Mouse (Mus musculus): ENCODE results near the gene Pcx.
"Not testable (repeated sequence)": the region's sequence is repeated elsewhere in the genome, so short reads cannot be mapped to it uniquely, and the experiment has no call there.

Pcx gene

GRCm38 (mm10) chr19:4559588-4559987 is 49.3 kb downstream of the Pcx start:
- ChIA-PET POLR2A (no interaction called here), CTCF (no interaction called here)

GRCm38 (mm10) chr19:4560205-4560604 is 49.9 kb downstream of the Pcx start:
- POLR2A ChIA-PET = no interaction called here
- CTCF ChIA-PET = no interaction called here

DNA sequence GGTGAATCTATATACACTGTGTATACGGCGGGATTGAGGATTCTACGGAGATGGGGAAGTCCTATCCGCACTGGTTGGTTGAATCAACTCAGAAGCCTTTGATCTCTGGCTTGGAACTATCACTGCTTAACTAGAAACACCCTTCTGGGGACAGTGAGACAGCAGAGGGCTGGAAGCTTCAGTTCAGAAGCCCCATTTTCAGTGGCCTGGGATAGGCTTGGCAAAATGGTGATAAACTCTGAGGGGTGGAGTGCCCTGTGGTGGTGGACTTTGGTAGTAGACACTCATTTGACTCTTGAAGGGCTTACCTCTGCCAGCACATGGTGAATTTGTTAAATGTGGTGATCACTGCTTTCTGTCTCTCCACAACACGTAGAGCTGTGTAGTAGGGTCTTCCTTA is 55.4 kb downstream of the Pcx start:
- CTCF ChIA-PET = no interaction called here

GRCm38 (mm10) chr19:4566880-4567279 is 56.6 kb downstream of the Pcx start:
- ChIA-PET POLR2A (interaction anchor here in 1 of 4 experiments (0.8 to 1.3 kb wide), 2 partner anchors 57 to 78 kb away, joined by 3 read pairs; partner anchors contain the start of gene Pcx), CTCF (interaction anchor here in 1 of 4 experiments (0.6 kb wide), 1 partner anchor 583 kb away, joined by 4 read pairs; no protein-coding TSS in a partner anchor)

More for the DNA sequence above, 55.4 kb downstream of the Pcx start:
- POLR2A ChIA-PET = no interaction called here

GRCm38 (mm10) chr19:4567665-4568064 is 57.4 kb downstream of the Pcx start:
- POLR2A ChIA-PET = interaction anchor here in 2 of 4 experiments (0.5 to 3.6 kb wide), 6 partner anchors 57 to 676 kb away, joined by 3 to 13 read pairs (median 3); partner anchors contain the start of gene Pcx (in 2 of the 2)
- CTCF ChIA-PET = interaction anchor here in 2 of 4 experiments (0.6 to 1.0 kb wide), 3 partner anchors 572 to 781 kb away, joined by 3 to 5 read pairs (median 4); no protein-coding TSS in a partner anchor

DNA sequence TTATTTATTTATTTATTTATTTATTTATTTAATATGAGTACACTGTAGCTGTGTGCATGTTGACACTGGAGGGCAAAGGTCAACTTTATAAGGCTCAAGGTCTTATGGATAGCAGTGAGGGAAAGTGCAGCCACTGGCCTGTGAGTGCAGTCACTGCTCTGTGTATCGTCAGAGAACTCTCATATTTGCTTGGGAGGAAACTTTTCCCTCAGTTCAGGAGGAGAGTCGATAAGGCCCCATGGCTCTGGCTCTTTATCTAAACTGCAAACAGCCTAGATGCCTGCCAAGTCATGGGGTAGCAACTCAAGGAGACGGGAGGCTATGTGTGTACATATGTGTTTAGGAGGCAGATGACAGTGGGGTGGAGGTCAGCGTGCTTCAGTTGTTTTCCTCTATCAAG is 58.6 kb downstream of the Pcx start:
- POLR2A ChIA-PET = interaction anchor here in 2 of 4 experiments (0.9 to 3.6 kb wide), 2 partner anchors 19 to 59 kb away, joined by 3 to 13 read pairs; partner anchors contain the start of gene Pcx (in 1 of the 2)
- CTCF ChIA-PET = interaction anchor here in 1 of 4 experiments (1.7 kb wide), 1 partner anchor 113 kb away, joined by 3 read pairs; no protein-coding TSS in a partner anchor

DNA sequence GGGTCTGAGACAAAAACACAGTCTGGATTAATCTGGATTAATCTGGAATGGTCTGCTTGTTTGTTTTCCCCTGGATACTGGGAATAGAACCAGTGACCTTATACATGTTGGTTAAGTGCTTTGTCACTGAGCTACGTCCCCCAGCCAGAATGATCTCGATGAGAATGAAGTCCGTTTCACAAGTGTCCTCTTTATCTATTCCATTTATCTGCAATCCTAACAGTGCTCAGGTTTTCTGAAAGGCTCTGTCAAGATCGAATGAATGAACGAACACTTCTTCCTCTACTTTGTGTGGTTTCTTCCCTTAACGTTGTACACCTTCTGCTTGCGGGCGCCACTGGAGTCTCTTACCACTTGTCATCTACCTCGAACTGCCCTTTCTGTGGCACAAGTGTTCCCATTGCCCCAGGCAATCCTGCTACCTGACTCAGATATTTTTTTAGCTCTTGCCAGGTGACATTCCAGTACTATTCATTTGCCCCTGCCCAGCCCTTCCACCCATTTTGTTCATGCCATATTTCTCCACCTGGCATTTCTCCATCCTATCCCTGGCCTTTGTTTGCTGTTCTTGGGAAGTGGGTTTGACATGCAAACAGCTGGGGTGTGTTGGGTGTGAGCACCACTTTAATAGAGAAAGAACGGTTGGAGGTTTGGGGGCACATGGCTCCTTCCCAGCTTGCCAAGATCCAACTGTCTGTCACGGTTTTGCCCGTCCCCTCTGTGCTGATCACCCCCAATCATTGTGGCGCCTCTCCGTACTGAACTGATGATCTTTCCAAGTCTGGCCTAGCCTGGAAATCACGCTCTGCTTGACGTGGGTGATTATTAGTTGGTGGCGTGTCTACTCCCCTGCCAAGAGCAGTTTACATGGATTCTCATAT is 59.3 kb downstream of the Pcx start:
- ChIA-PET POLR2A (interaction anchor here in 3 of 4 experiments (0.6 to 3.6 kb wide), 7 partner anchors 15 to 392 kb away, joined by 3 to 13 read pairs (median 3); partner anchors contain the start of genes Mrpl11 (in 1 of the 3) and Pcx (in 1 of the 3)), CTCF (interaction anchor here in 2 of 4 experiments (1.4 to 1.7 kb wide), 2 partner anchors 72 to 114 kb away, joined by 3 to 4 read pairs; no protein-coding TSS in a partner anchor)

- ChIA-PET CTCF (interaction anchor here in 2 of 4 experiments (1.4 to 1.7 kb wide), 2 partner anchors 73 to 114 kb away, joined by 3 to 4 read pairs; no protein-coding TSS in a partner anchor), POLR2A (interaction anchor here in 3 of 4 experiments (0.6 to 3.6 kb wide), 7 partner anchors 14 to 392 kb away, joined by 3 to 13 read pairs (median 3); partner anchors contain the start of genes Mrpl11 (in 1 of the 3) and Pcx (in 1 of the 3))
These were observed 60.0 kb downstream of the Pcx start for GRCm38 (mm10) chr19:4570237-4570613.

DNA sequence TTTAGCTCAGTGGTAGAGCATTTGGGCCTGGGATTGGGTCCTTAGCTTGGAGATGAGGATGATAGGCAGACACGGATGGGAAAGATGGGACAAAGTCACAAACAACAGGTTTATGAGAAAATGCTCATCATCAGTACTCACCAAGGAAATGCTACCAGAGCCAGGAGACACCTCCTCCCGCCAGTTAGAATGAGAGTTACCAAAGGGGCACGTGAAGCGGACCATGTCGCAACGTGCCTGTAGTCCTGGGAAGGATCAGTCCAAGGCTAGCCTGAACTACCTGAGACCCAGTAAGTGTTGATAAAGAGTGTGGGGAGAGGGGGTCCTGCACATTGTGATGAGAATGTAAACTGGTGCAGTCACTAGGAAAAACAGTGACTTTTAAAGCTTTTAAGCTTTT is 60.5 kb downstream of the Pcx start:
- POLR2A ChIA-PET = interaction anchor here in 3 of 4 experiments (1.0 to 3.6 kb wide), 4 partner anchors 13 to 144 kb away, joined by 3 to 13 read pairs (median 4); partner anchors contain the start of gene Pcx (in 1 of the 3)
- CTCF ChIA-PET = interaction anchor here in 1 of 4 experiments (1.4 kb wide), 1 partner anchor 73 kb away, joined by 4 read pairs; no protein-coding TSS in a partner anchor

GRCm38 (mm10) chr19:4571658-4572057 is 61.4 kb downstream of the Pcx start:
- ChIA-PET POLR2A (interaction anchor here in 1 of 4 experiments (1.4 kb wide), 1 partner anchor 62 kb away, joined by 4 read pairs; the partner anchor contains the start of gene Pcx), CTCF (interaction anchor here in 2 of 4 experiments (0.7 to 1.3 kb wide), 2 partner anchors 43 to 74 kb away, joined by 4 read pairs; no protein-coding TSS in a partner anchor)

DNA sequence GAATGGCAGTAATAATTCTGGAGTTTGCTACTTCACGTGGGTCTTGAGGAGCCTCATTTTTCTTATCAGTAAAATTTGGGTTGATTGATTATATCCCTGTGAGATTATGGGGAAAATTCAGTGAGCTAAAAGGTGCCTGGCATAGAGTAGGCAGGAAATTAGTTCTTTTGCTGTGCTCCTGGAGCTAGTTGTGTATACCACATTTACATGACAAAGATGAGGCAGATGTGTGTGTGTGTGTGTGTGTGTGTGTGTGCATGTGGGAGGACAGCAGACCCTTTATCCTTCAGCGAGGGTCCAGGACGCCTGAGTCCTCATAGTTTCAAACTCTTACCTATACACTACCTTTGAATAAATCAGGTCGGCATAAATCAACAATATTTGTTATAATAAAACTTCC is 61.8 kb downstream of the Pcx start:
- CTCF ChIA-PET = interaction anchor here in 2 of 4 experiments (0.7 to 1.3 kb wide), 2 partner anchors 44 to 75 kb away, joined by 4 read pairs; no protein-coding TSS in a partner anchor
- POLR2A ChIA-PET = interaction anchor here in 1 of 4 experiments (1.4 kb wide), 1 partner anchor 62 kb away, joined by 4 read pairs; the partner anchor contains the start of gene Pcx

DNA sequence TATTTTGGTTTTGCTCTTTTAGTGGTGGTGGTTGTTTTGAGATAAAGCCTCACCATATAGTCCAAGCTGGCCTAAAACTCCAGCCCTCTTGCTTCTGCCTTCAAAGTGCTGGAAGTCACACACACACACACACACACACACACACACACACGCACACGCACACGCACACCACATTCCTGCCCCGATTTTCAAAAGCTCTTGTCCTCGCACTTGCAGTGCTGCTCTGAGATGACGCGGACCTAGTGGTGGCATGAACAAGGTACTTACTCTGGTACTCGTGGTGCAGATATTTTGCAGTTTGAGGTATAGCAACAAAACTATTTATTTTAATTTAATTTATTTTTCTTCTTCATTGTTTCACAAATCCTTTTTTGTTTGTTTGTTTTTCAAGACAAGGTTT is 62.2 kb downstream of the Pcx start:
- POLR2A ChIA-PET = interaction anchor here in 1 of 4 experiments (1.4 to 1.5 kb wide), 2 partner anchors 53 to 62 kb away, joined by 4 read pairs; partner anchors contain the start of genes Pcx and Rce1
- CTCF ChIA-PET = interaction anchor here in 1 of 4 experiments (1.3 kb wide), 1 partner anchor 75 kb away, joined by 4 read pairs; no protein-coding TSS in a partner anchor

GRCm38 (mm10) chr19:4573241-4573640 is 63.0 kb downstream of the Pcx start:
- CTCF ChIA-PET = no interaction called here
- POLR2A ChIA-PET = interaction anchor here in 1 of 4 experiments (1.5 kb wide), 1 partner anchor 52 kb away, joined by 4 read pairs; the partner anchor contains the start of gene Rce1

GRCm38 (mm10) chr19:4578799-4579198 is 68.5 kb downstream of the Pcx start:
- ChIA-PET CTCF (interaction anchor here in 1 of 4 experiments (0.7 kb wide), 1 partner anchor 138 kb away, joined by 3 read pairs; no protein-coding TSS in a partner anchor), POLR2A (interaction anchor here in 1 of 4 experiments (0.6 kb wide), 1 partner anchor 87 kb away, joined by 3 read pairs; no protein-coding TSS in a partner anchor)

DNA sequence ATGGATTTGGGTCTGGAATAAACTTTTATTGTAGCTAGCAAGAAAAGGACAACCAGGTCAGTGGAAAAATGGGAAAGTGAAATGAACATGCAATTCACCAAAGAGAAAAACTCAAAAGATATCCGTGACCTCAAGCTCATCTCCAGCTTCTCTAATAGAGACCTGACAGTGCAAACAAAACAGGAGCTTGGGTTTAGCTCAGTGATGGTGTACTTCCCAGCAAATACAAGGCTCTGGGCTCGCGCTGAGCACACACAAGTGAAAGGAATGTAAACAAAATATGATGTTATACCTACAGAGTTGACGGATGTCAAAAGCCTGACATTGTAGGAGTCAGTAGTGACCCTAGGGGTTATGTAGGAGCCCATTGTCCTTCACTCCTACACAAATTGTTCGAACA is 69.0 kb downstream of the Pcx start:
- ChIA-PET CTCF (no interaction called here), POLR2A (no interaction called here)

GRCm38 (mm10) chr19:4583856-4584255 is 73.6 kb downstream of the Pcx start:
- POLR2A ChIA-PET = interaction anchor here in 1 of 4 experiments (1.0 kb wide), 1 partner anchor 14 kb away, joined by 5 read pairs; no protein-coding TSS in a partner anchor
- CTCF ChIA-PET = interaction anchor here in 1 of 4 experiments (1.0 kb wide), 1 partner anchor 44 kb away, joined by 3 read pairs; no protein-coding TSS in a partner anchor

DNA sequence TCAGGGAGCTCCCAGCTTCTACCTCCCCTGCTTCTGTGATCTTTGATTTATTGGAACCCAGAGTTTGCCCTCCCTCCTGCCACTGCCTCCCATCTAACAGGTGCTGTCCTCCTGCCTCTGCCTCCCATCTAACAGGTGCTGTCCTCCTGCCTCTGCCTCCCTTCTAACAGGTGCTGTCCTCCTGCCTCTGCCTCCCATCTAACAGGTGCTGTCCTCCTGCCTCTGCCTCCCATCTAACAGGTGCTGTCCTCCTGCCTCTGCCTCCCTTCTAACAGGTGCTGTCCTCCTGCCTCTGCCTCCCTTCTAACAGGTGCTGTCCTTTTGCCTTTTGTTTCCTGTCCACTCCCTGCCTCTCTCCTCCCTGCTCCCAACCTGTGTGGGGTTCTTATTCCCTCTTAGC is 76.5 kb downstream of the Pcx start:
- POLR2A ChIA-PET, CTCF ChIA-PET: not testable (repeated sequence)

DNA sequence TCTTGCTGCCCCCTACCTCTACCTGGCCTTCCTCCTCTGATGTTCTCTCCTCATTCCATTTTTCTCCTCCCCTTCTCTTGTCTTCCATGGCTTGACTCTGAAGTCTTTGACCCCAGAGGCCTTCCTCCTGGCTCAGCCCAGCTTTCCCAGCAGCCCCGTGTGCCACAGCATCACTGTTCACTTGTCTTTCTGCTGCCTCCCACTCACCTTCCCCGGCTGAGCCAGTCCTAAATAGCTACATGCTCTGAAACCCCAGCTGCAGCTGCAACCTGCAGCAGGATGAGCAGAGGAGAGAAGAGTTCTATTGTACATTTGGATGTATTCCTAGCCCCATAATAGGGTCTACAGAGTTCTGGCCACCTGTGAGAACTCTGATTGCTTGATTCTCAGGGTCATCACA is 77.2 kb downstream of the Pcx start:
- ChIA-PET CTCF (interaction anchor here in 1 of 4 experiments (0.6 kb wide), 1 partner anchor 628 kb away, joined by 6 read pairs; no protein-coding TSS in a partner anchor), POLR2A (no interaction called here)

GRCm38 (mm10) chr19:4588430-4588829 is 78.2 kb downstream of the Pcx start:
- ChIA-PET CTCF (no interaction called here), POLR2A (no interaction called here)
